Mouse (Mus musculus) lung, embryonic 16.5 days (tissue): ENCODE results near the gene Foxd1. TPM values are rescaled to one million over a fixed set of nuclear protein-coding genes. Genes with fewer than 3 reads are reported as not detected.

Source experiments
- ATAC-seq: fragments of 200-750 bp; cut with Nextera tagmentation; 2 replicates; pipeline ENCODE4 v1.8.0; 2017; ENCODE audit warnings: low read depth, mild to moderate bottlenecking, moderate library complexity
- H3K27ac ChIP-seq: fragments of 300-500 bp; sonication (generic); 2 replicates; pipeline ENCODE4 v1.5.1; 2014; ENCODE audit warnings: mild to moderate bottlenecking, control low read depth, low read length
- H3K27me3 ChIP-seq: fragments of 300-500 bp; sonication (generic); 2 replicates; pipeline ENCODE4 v1.6.1; 2014; ENCODE audit warnings: low read depth, low read length, mixed read lengths; ENCODE audit not compliant: control insufficient read depth, insufficient read depth
- H3K36me3 ChIP-seq: fragments of 300-500 bp; sonication (generic); 2 replicates; pipeline ENCODE4 v1.6.1; 2014; ENCODE audit warnings: low read length; ENCODE audit not compliant: control insufficient read depth, insufficient read depth
- H3K4me1 ChIP-seq: fragments of 300-500 bp; sonication (generic); replicated peaks from 2 replicates; pipeline ENCODE4 v1.6.1; 2014; ENCODE audit warnings: low read length, mixed read lengths; ENCODE audit not compliant: control insufficient read depth, insufficient read depth
- H3K4me2 ChIP-seq: fragments of 300-500 bp; sonication (generic); 2 replicates; pipeline ENCODE4 v1.6.1; 2014; ENCODE audit warnings: low read depth, low read length, control low read depth
- H3K4me3 ChIP-seq: fragments of 300-500 bp; sonication (generic); 2 replicates; pipeline ENCODE4 v1.5.1; 2014; ENCODE audit warnings: mild to moderate bottlenecking, low read length, control low read depth
- H3K9ac ChIP-seq: fragments of 300-500 bp; sonication (generic); 2 replicates; pipeline ENCODE4 v1.6.1; 2014; ENCODE audit warnings: low read length, control low read depth
- H3K9me3 ChIP-seq: fragments of 300-500 bp; sonication (generic); 2 replicates; pipeline ENCODE4 v1.6.1; 2016; ENCODE audit warnings: low read length; ENCODE audit not compliant: control insufficient read depth
- WGBS: fragments of 180-500 bp; shearing (Covaris S2); extraction: QIAGEN DNeasy Blood & Tissue Kit; methylation state at CpG from one replicate; pipeline ENCODE4 v1.1.7; 2014; 5-methylcytosine and 5-hydroxymethylcytosine counted together
- polyA plus RNA-seq: library from polyadenylated mRNA; unstranded; fragments of >200 nt; fragmentation: Nextera tagmentation; extraction: Ambion mirVana; gene quantifications from 2 replicates; pipeline ENCODE4 v1.2.1, GENCODE M21; 2015

Gene Foxd1
- polyA plus RNA-seq, 1 experiment from 2014 or later = not detected

- no peaks in the 10 kb centered on the region for H3K9me3 ChIP-seq
- H3K4me2 ChIP-seq = no peak overlapping the region
- H3K36me3 ChIP-seq = no peaks in the 10 kb centered on the region
- H3K9ac ChIP-seq = no peak overlapping the region
- no peak overlapping the region for H3K4me3 ChIP-seq
- H3K27ac ChIP-seq = no peak overlapping the region
- WGBS = 13% methylated on average over 8 of the region's 8 CpGs
- H3K27me3 ChIP-seq = peaks cover 62% of the 10 kb centered on the region
- ATAC-seq = no peak
- peaks cover 23% of the 10 kb centered on the region for H3K4me1 ChIP-seq
Measured at GRCm38 (mm10) chr13:98351527-98351926, 2.5 kb upstream of the Foxd1 start.

DNA sequence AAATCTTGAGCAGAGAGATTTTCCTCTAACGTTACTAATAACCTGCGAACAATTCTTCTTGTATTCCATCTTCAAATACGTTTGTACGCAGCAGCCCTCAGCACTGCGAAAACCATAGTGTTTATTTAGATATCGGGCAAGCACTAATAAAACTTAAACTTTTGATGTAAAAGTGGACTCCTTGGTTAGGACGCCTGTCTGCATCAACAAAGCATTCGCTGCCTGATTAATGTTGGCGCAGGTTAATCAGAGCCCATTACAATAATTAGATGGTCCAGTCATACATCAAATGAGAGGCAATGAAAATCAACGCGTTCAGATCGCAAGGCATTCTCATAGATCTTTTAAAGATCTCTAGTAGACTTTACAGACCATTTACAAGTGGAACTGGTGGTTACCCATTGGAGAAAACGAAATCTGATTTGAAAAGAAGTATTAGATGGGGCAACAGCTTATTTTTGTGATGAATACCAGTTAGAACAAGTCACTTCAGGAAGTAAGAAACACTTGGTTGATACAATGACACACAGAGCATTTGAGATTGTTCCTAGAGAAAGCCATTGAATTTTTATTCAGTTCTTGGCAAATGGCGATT lies 1.6 kb upstream of the Foxd1 start:
- Histone ChIP-seq H3K4me3 (no peak overlapping the region), H3K9ac (no peak overlapping the region), H3K9me3 (no peaks in the 10 kb centered on the region), H3K27ac (no peak overlapping the region), H3K4me1 (peaks cover 23% of the 10 kb centered on the region), H3K4me2 (no peak overlapping the region), H3K36me3 (no peaks in the 10 kb centered on the region), H3K27me3 (peaks cover 70% of the 10 kb centered on the region)
- ATAC-seq = no peak
- WGBS = 10% methylated on average over 14 of the region's 14 CpGs

DNA sequence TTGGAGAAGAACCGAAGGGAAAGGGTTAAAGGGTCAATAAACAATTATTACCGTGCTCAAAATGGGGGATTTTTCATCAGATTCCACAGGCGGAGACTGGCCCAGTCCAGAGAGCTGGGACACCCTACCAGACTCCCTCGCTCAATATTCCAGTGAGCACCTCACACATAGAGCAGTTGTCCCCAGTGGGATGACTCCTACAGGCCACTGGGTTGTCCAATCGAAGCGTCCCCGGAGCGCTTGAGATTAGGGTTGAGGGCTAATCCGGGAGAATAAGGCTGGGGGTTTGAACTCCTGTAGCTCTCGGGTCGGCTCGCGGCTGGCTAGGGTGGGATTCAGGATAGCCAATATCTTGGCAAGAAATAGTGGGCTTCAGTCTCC lies 343 bp upstream of the Foxd1 start:
- Histone ChIP-seq H3K27ac (no peak overlapping the region), H3K27me3 (peaks cover 82% of the 10 kb centered on the region), H3K9me3 (no peaks in the 10 kb centered on the region), H3K4me2 (peak overlapping the region; percentile 78), H3K36me3 (no peaks in the 10 kb centered on the region), H3K9ac (no peak overlapping the region), H3K4me1 (peaks cover 23% of the 10 kb centered on the region), H3K4me3 (peak overlapping the region; percentile 56)
- ATAC-seq = peak; percentile 5; the same call in 1 of the 2 replicates
- WGBS = under 1% methylated on average over 13 of the region's 13 CpGs

- Histone ChIP-seq H3K27ac (no peak overlapping the region), H3K36me3 (no peaks in the 10 kb centered on the region), H3K27me3 (peaks cover 87% of the 10 kb centered on the region), H3K4me3 (peak overlapping the region; percentile 56), H3K4me1 (peaks cover 23% of the 10 kb centered on the region), H3K4me2 (peak overlapping the region; percentile 78), H3K9ac (peak overlapping the region; percentile 28; the same call in 1 of the 2 replicates), H3K9me3 (no peaks in the 10 kb centered on the region)
- under 1% methylated on average over 45 of the region's 102 CpGs for WGBS
- peak; percentile 40; the same call in 1 of the 2 replicates for ATAC-seq
Measured at GRCm38 (mm10) chr13:98354871-98355558, 973 bp downstream of the Foxd1 start.

- peaks cover 23% of the 10 kb centered on the region for H3K4me1 ChIP-seq
- H3K4me2 ChIP-seq = peak overlapping the region; percentile 78
- H3K4me3 ChIP-seq = peak overlapping the region; percentile 56
- WGBS = under 1% methylated on average over 71 of the region's 81 CpGs
- H3K9me3 ChIP-seq = no peaks in the 10 kb centered on the region
- peak; percentile 42; the same call in 1 of the 2 replicates for ATAC-seq
- H3K27me3 ChIP-seq = peaks cover 87% of the 10 kb centered on the region
- H3K27ac ChIP-seq = no peak overlapping the region
- peak overlapping the region; percentile 28; the same call in 1 of the 2 replicates for H3K9ac ChIP-seq
- H3K36me3 ChIP-seq = no peaks in the 10 kb centered on the region
Measured at GRCm38 (mm10) chr13:98355559-98356111, 1.6 kb downstream of the Foxd1 start.

- H3K27me3 ChIP-seq = peaks cover 87% of the 10 kb centered on the region
- no peak overlapping the region for H3K4me2 ChIP-seq
- no peak for ATAC-seq
- peaks cover 23% of the 10 kb centered on the region for H3K4me1 ChIP-seq
- no peak overlapping the region; the same call in 1 of the 2 replicates for H3K4me3 ChIP-seq
- H3K9me3 ChIP-seq = no peaks in the 10 kb centered on the region
- no peaks in the 10 kb centered on the region for H3K36me3 ChIP-seq
- H3K27ac ChIP-seq = no peak overlapping the region
- H3K9ac ChIP-seq = no peak overlapping the region
- 11% methylated on average over 9 of the region's 9 CpGs for WGBS
Measured at GRCm38 (mm10) chr13:98356176-98356972, 2.3 kb downstream of the Foxd1 start.

DNA sequence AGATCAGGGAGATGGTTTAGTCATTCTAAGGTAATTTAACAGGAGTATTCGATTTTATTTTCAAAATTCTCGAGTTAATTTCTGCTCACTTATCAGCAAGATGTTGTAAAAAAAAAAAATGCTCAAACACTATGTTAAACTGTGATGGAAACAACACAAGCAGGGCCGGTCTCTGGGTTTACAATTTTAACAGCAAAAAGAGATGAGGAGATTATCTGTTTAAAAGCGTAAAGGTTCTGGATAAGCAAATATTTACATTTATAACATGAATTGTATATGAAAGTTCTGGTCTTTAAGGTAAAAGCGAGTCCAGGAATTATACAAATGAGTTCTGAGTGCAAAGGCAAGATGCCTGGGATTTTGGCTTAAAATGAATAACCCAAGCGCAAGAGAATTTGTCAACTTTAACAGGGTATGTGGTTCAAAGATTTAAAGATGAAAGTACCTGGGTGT lies 3.0 kb downstream of the Foxd1 start:
- no peak overlapping the region for H3K27ac ChIP-seq
- peaks cover 23% of the 10 kb centered on the region for H3K4me1 ChIP-seq
- peaks cover 84% of the 10 kb centered on the region for H3K27me3 ChIP-seq
- H3K9ac ChIP-seq = no peak overlapping the region
- H3K4me2 ChIP-seq = no peak overlapping the region
- no peaks in the 10 kb centered on the region for H3K36me3 ChIP-seq
- no peaks in the 10 kb centered on the region for H3K9me3 ChIP-seq
- ATAC-seq = no peak
- 17% methylated on average over 6 of the region's 6 CpGs for WGBS
- no peak overlapping the region for H3K4me3 ChIP-seq

DNA sequence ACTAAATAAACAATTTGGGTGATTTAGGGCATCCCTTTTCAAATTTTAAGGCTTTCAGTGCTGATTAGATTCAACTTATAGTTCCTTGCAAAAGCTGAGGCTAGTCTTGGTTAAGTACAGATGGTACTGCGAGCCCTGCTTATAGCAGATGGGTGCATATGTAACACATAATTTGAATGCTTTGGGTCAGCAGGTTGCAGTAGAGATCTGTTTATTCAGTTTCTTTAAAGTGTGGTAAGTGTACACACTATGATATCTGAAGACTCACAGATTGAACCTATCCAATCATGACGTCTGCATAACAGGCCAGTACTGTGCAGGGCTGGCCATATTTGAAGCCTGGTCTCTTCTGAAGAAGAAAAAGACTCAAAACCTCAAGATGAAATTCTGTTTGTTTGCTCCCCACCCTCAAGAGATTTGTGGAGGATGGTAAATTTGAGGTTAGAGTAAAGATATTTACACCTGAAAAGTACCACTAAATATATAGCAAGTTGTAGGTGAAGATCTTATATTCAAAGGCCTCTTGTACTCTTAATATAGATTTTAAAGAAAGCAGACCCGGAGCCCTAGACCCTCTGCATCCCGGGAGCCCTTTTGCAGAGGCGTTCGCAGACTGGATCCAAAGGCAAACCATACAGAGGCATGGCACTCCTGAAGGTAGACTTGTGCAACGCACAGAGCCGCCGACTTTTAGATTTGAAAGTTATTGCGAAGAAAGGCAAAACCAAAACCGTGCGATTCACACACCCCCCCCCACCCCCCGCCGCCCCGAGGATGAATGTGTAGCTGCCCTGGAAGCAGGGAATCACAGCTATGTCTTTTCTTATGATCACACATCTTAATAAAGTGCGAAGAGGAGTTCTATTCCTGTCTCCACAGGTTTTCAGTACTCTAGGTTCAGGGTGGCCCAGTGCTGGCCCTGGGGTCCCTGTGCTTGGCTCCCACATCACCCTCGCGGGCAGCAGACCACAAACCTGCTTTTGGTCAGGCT lies 3.7 kb downstream of the Foxd1 start:
- peaks cover 23% of the 10 kb centered on the region for H3K4me1 ChIP-seq
- H3K9ac ChIP-seq = no peak overlapping the region
- no peak overlapping the region for H3K4me2 ChIP-seq
- ATAC-seq = no peak
- no peaks in the 10 kb centered on the region for H3K36me3 ChIP-seq
- H3K9me3 ChIP-seq = no peaks in the 10 kb centered on the region
- H3K4me3 ChIP-seq = no peak overlapping the region
- whole genome bisulfite sequencing = 10% methylated on average over 18 of the region's 18 CpGs
- no peak overlapping the region for H3K27ac ChIP-seq
- peaks cover 84% of the 10 kb centered on the region for H3K27me3 ChIP-seq
